Mouse (Mus musculus) c-Kit-positive CD71-negative TER-119-negative erythroid progenitor cells, embryonic 14.5 days (primary cell): ENCODE data around the gene Fbxl4.

Source experiments
- DNase-seq: peaks from one replicate; pipeline ENCODE4 v3.0.0-alpha.2; 2013; ENCODE audit warnings: low read depth

The Fbxl4 gene

GRCm38 (mm10) chr4:22477711-22478230, 120.4 kb downstream of the Fbxl4 start:
- no peak for DNase-seq

GRCm38 (mm10) chr4:22478488-22479367, 121.4 kb downstream of the Fbxl4 start:
- no peak for DNase-seq

GRCm38 (mm10) chr4:22479368-22480090, 122.2 kb downstream of the Fbxl4 start:
- DNase-seq: no peak

GRCm38 (mm10) chr4:22480091-22480857, 122.9 kb downstream of the Fbxl4 start:
- no peak for DNase-seq

- no peak for DNase-seq
Observed at GRCm38 (mm10) chr4:22480858-22481205, 123.5 kb downstream of the Fbxl4 start.

GRCm38 (mm10) chr4:22482118-22482517, 124.8 kb downstream of the Fbxl4 start:
- no peak for DNase-seq

GRCm38 (mm10) chr4:22482756-22483280, 125.5 kb downstream of the Fbxl4 start:
- DNase-seq: no peak

- no peak for DNase-seq
Observed at GRCm38 (mm10) chr4:22483548-22483947, 126.2 kb downstream of the Fbxl4 start.
